Mouse (Mus musculus): Measurements from ENCODE around the gene Rbm18. TPM values are rescaled to one million over a fixed set of nuclear protein-coding genes. Genes with fewer than 3 reads are reported as not detected.
"Not testable (repeated sequence)": the region's sequence is repeated elsewhere in the genome, so short reads cannot be mapped to it uniquely, and the experiment has no call there.

The Rbm18 gene
- polyA plus RNA-seq, 1 experiment = 40.6 TPM

DNA sequence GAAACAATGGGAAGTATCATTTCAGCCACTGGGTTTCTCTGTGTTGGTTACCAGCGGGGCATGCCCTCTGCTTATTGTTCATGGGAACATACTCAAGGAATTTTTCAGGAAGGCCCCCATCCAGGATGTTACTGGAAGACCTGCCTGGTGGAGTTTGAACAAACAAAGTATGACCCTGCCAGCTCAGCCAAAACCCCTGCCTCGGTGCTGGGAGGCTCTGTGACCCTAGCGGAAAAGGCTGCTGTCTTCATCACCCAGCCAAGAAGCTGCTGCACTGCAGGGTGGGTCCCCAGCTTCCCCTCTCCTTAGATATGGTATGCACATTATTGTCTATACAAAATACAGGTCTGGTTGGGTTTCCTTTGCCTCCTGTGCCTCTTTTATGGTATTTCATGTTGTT lies 36.0 kb upstream of the Rbm18 start:
- Histone ChIP-seq H3K36me3 (ENCODE audit: control insufficient read depth, insufficient read depth, low read length, poor library complexity, severe bottlenecking) (peaks cover 2% of the 10 kb centered on the region; the same call in 1 of the 2 replicates), H3K4me3 (ENCODE audit: low read depth, low read length) (no peak overlapping the region), H3K9me3 (replicated peaks; ENCODE audit: control insufficient read depth, insufficient read depth, low read length, poor library complexity, severe bottlenecking) (no peaks in the 10 kb centered on the region), H3K4me1 (ENCODE audit: control insufficient read depth, insufficient read depth, low read length) (no peaks in the 10 kb centered on the region), H3K27ac (ENCODE audit: insufficient read depth, low read length) (no peak overlapping the region), H3K9ac (ENCODE audit: low read depth, poor library complexity, severe bottlenecking) (no peak overlapping the region), H3K27me3 (ENCODE audit: control insufficient read depth, insufficient read depth, low read length, poor library complexity, severe bottlenecking) (no peaks in the 10 kb centered on the region)
- TF ChIP-seq EP300 (IDR thresholded peaks at IDR 0.05; ENCODE audit: insufficient read depth, low read depth, low read length) = no peak
- no peak for TF ChIP-seq CTCF (IDR thresholded peaks at IDR 0.05; ENCODE audit: low read depth, low read length)
- TF ChIP-seq POLR2A (IDR thresholded peaks at IDR 0.05; ENCODE audit: insufficient read depth, low read length) = no peak

GRCm38 (mm10) chr2:36172136-36172535 lies 35.6 kb upstream of the Rbm18 start:
- Histone ChIP-seq H3K36me3 (ENCODE audit: control insufficient read depth, insufficient read depth, low read length, poor library complexity, severe bottlenecking) (no peaks in the 10 kb centered on the region; the same call in 1 of the 2 replicates), H3K27ac (ENCODE audit: insufficient read depth, low read length) (no peak overlapping the region), H3K9ac (ENCODE audit: low read depth, poor library complexity, severe bottlenecking) (no peak overlapping the region), H3K4me3 (ENCODE audit: low read depth, low read length) (no peak overlapping the region), H3K4me1 (ENCODE audit: control insufficient read depth, insufficient read depth, low read length) (no peaks in the 10 kb centered on the region), H3K27me3 (ENCODE audit: control insufficient read depth, insufficient read depth, low read length, poor library complexity, severe bottlenecking) (no peaks in the 10 kb centered on the region), H3K9me3 (replicated peaks; ENCODE audit: control insufficient read depth, insufficient read depth, low read length, poor library complexity, severe bottlenecking) (no peaks in the 10 kb centered on the region)
- TF ChIP-seq CTCF (IDR thresholded peaks at IDR 0.05; ENCODE audit: low read depth, low read length) (no peak), EP300 (IDR thresholded peaks at IDR 0.05; ENCODE audit: insufficient read depth, low read depth, low read length) (no peak), POLR2A (IDR thresholded peaks at IDR 0.05; ENCODE audit: insufficient read depth, low read length) (no peak)

DNA sequence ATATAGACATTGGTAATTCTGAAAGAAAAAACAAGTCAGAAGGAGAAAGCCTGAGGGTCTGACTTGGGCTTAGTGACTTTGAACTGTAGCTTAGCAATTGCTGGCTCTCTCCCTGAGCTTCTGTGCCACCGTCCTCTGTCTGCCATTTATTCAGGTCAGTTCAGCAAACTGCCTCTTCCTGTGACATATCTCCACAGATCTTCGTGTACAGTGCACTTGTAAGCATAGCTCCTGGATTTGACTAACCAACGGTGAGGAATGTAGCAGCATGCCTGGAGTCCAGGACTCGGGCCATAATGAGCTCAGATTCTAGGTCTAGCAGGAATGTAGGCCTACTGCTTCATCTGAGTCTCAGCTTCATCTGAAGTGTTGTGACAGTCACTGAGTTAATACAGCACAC lies 32.6 kb upstream of the Rbm18 start:
- Histone ChIP-seq H3K4me3 (ENCODE audit: low read depth, low read length) (no peak overlapping the region), H3K27me3 (ENCODE audit: control insufficient read depth, insufficient read depth, low read length, poor library complexity, severe bottlenecking) (no peaks in the 10 kb centered on the region), H3K27ac (ENCODE audit: insufficient read depth, low read length) (no peak overlapping the region), H3K9ac (ENCODE audit: low read depth, poor library complexity, severe bottlenecking) (no peak overlapping the region), H3K4me1 (ENCODE audit: control insufficient read depth, insufficient read depth, low read length) (no peaks in the 10 kb centered on the region), H3K36me3 (ENCODE audit: control insufficient read depth, insufficient read depth, low read length, poor library complexity, severe bottlenecking) (no peaks in the 10 kb centered on the region), H3K9me3 (replicated peaks; ENCODE audit: control insufficient read depth, insufficient read depth, low read length, poor library complexity, severe bottlenecking) (no peaks in the 10 kb centered on the region)
- TF ChIP-seq EP300 (IDR thresholded peaks at IDR 0.05; ENCODE audit: insufficient read depth, low read depth, low read length) (no peak), CTCF (IDR thresholded peaks at IDR 0.05; ENCODE audit: low read depth, low read length) (no peak), POLR2A (IDR thresholded peaks at IDR 0.05; ENCODE audit: insufficient read depth, low read length) (no peak)

GRCm38 (mm10) chr2:36167990-36168618 lies 31.5 kb upstream of the Rbm18 start:
- no peaks in the 10 kb centered on the region for H3K9me3 ChIP-seq (replicated peaks; ENCODE audit: control insufficient read depth, insufficient read depth, low read length, poor library complexity, severe bottlenecking)
- H3K36me3 ChIP-seq (ENCODE audit: control insufficient read depth, insufficient read depth, low read length, poor library complexity, severe bottlenecking) = no peaks in the 10 kb centered on the region
- TF ChIP-seq POLR2A (IDR thresholded peaks at IDR 0.05; ENCODE audit: insufficient read depth, low read length) (no peak), EP300 (IDR thresholded peaks at IDR 0.05; ENCODE audit: insufficient read depth, low read depth, low read length) (no peak), CTCF (IDR thresholded peaks at IDR 0.05; ENCODE audit: low read depth, low read length) (no peak)
- H3K4me3 ChIP-seq (ENCODE audit: low read depth, low read length) = no peak overlapping the region
- no peak overlapping the region for H3K9ac ChIP-seq (ENCODE audit: low read depth, poor library complexity, severe bottlenecking)
- H3K4me1 ChIP-seq (ENCODE audit: control insufficient read depth, insufficient read depth, low read length) = no peaks in the 10 kb centered on the region
- no peak overlapping the region for H3K27ac ChIP-seq (ENCODE audit: insufficient read depth, low read length)
- no peaks in the 10 kb centered on the region for H3K27me3 ChIP-seq (ENCODE audit: control insufficient read depth, insufficient read depth, low read length, poor library complexity, severe bottlenecking)

DNA sequence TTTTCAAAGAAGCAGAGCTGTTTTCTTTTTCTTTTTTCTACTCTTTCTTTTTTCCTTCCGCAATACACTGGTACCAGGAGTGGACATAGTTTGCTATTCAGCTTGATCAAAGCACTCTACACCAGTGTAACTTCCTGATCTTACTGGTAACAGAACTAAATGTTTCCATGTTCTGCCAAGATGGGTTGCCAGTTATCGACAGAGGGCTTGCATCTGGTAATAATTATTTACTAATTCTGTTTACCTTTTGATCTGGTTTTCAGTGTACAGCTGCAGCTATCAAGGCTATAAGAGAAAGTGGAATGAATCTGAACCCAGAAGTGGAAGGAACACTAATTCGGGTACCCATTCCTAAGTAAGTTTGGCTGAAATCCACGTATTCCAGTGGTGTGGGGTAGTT lies 22.8 kb upstream of the Rbm18 start:
- no peak overlapping the region for H3K27ac ChIP-seq (ENCODE audit: insufficient read depth, low read length)
- no peaks in the 10 kb centered on the region for H3K4me1 ChIP-seq (ENCODE audit: control insufficient read depth, insufficient read depth, low read length)

GRCm38 (mm10) chr2:36157461-36157860 lies 20.9 kb upstream of the Rbm18 start:
- Histone ChIP-seq H3K9ac (ENCODE audit: low read depth, poor library complexity, severe bottlenecking) (no peak overlapping the region), H3K4me1 (ENCODE audit: control insufficient read depth, insufficient read depth, low read length) (no peaks in the 10 kb centered on the region), H3K36me3 (ENCODE audit: control insufficient read depth, insufficient read depth, low read length, poor library complexity, severe bottlenecking) (peaks cover 4% of the 10 kb centered on the region; the same call in 1 of the 2 replicates), H3K4me3 (ENCODE audit: low read depth, low read length) (no peak overlapping the region), H3K9me3 (replicated peaks; ENCODE audit: control insufficient read depth, insufficient read depth, low read length, poor library complexity, severe bottlenecking) (no peaks in the 10 kb centered on the region), H3K27me3 (ENCODE audit: control insufficient read depth, insufficient read depth, low read length, poor library complexity, severe bottlenecking) (no peaks in the 10 kb centered on the region), H3K27ac (ENCODE audit: insufficient read depth, low read length) (no peak overlapping the region)
- TF ChIP-seq CTCF (IDR thresholded peaks at IDR 0.05; ENCODE audit: low read depth, low read length) = no peak
- no peak for TF ChIP-seq POLR2A (IDR thresholded peaks at IDR 0.05; ENCODE audit: insufficient read depth, low read length)
- no peak for TF ChIP-seq EP300 (IDR thresholded peaks at IDR 0.05; ENCODE audit: insufficient read depth, low read depth, low read length)

More for the DNA sequence above, 22.8 kb upstream of the Rbm18 start:
- Histone ChIP-seq H3K27me3 (ENCODE audit: control insufficient read depth, insufficient read depth, low read length, poor library complexity, severe bottlenecking) (no peaks in the 10 kb centered on the region), H3K4me3 (ENCODE audit: low read depth, low read length) (no peak overlapping the region), H3K9ac (ENCODE audit: low read depth, poor library complexity, severe bottlenecking) (no peak overlapping the region), H3K9me3 (replicated peaks; ENCODE audit: control insufficient read depth, insufficient read depth, low read length, poor library complexity, severe bottlenecking) (no peaks in the 10 kb centered on the region), H3K36me3 (ENCODE audit: control insufficient read depth, insufficient read depth, low read length, poor library complexity, severe bottlenecking) (peaks cover 4% of the 10 kb centered on the region; the same call in 1 of the 2 replicates)
- TF ChIP-seq EP300 (IDR thresholded peaks at IDR 0.05; ENCODE audit: insufficient read depth, low read depth, low read length) = no peak
- no peak for TF ChIP-seq CTCF (IDR thresholded peaks at IDR 0.05; ENCODE audit: low read depth, low read length)
- TF ChIP-seq POLR2A (IDR thresholded peaks at IDR 0.05; ENCODE audit: insufficient read depth, low read length) = no peak

DNA sequence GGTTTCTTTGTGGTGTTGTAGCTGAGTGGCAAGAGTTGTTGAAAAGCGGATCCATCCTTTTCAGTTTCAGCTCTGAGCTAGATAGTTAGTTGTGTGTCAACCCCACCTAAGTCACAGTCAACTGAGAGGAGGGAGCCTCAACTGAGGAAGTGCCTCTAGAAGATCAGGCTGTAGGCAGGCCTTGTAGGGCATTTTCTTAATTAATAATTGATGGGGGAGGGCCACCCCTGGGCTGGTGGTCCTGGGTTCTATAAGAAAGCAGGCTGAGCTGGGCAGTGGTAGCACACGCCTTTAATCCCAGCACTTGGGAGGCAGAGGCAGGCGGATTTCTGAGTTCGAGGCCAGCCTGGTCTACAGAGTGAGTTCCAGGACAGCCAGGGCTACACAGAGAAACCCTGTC lies 15.8 kb upstream of the Rbm18 start:
- not testable (repeated sequence) for H3K27ac ChIP-seq (ENCODE audit: insufficient read depth, low read length); H3K9me3 ChIP-seq (replicated peaks; ENCODE audit: control insufficient read depth, insufficient read depth, low read length, poor library complexity, severe bottlenecking); H3K4me1 ChIP-seq (ENCODE audit: control insufficient read depth, insufficient read depth, low read length); H3K27me3 ChIP-seq (ENCODE audit: control insufficient read depth, insufficient read depth, low read length, poor library complexity, severe bottlenecking); H3K36me3 ChIP-seq (ENCODE audit: control insufficient read depth, insufficient read depth, low read length, poor library complexity, severe bottlenecking); H3K9ac ChIP-seq (ENCODE audit: low read depth, poor library complexity, severe bottlenecking); H3K4me3 ChIP-seq (ENCODE audit: low read depth, low read length)

Measured in ES-Bruce4 (cell line).